Mouse (Mus musculus) ZHBTc4 (cell line): ENCODE results near the gene Ttc21a.
"Not testable (repeated sequence)": the region's sequence is repeated elsewhere in the genome, so short reads cannot be mapped to it uniquely, and the experiment has no call there.

Experiments
- DNase-seq: peaks from one replicate; pipeline ENCODE4 v3.0.0-alpha.2; 2011; ENCODE audit warnings: low read depth, low spot score

Ttc21a gene

GRCm38 (mm10) chr9:119998776-119999175 is 61.4 kb downstream of the Ttc21a start:
- no peak for DNase-seq

- DNase-seq, result no peak
These were observed 62.2 kb downstream of the Ttc21a start for GRCm38 (mm10) chr9:119999636-120000035.

GRCm38 (mm10) chr9:120000761-120001160 is 63.4 kb downstream of the Ttc21a start:
- DNase-seq, result no peak

- peak; percentile 97 for DNase-seq
These were observed 64.7 kb downstream of the Ttc21a start for GRCm38 (mm10) chr9:120001945-120002725.

DNA sequence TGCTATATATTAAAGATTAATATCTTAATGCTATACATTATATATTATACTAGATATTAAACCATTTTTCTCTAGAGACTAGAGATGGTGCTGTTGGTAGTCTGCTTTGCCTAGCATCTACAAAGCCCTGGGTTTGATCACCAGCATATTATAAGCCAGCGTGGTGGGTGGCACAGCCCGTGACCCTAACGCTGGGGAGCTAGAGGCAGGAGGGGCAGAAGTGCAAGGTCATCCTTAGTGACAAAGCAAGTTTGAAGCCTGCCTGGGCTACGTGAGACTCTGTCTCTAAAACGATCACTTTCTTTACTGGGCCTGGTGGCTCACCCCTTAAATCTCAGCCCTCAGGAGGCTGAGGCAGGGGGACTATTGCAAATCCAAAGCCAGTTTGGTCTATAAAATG is 65.5 kb downstream of the Ttc21a start:
- DNase-seq, result no peak

DNA sequence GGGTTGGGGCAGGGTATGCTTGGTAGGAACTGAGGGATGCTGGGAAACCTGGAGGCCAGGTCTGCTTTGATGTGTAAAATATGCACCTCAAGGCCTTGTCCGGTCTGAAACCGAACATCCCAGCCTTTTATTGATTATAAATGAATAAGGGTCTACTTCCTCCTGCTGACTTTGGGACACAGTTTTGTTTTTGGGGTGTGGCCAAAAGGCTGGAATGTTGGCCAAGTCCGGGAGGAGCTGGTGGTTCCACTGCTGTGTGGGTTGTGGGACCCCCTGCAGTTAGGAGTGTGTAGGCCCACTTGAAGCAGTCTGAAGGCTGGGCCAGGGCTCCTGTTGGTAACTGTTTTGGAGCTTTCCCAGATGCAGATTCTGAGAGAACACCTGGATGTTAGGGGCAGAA is 68.5 kb downstream of the Ttc21a start:
- peak; percentile 96 for DNase-seq

- peak; percentile 90 for DNase-seq
These were observed 70.4 kb downstream of the Ttc21a start for GRCm38 (mm10) chr9:120007833-120008232.

DNA sequence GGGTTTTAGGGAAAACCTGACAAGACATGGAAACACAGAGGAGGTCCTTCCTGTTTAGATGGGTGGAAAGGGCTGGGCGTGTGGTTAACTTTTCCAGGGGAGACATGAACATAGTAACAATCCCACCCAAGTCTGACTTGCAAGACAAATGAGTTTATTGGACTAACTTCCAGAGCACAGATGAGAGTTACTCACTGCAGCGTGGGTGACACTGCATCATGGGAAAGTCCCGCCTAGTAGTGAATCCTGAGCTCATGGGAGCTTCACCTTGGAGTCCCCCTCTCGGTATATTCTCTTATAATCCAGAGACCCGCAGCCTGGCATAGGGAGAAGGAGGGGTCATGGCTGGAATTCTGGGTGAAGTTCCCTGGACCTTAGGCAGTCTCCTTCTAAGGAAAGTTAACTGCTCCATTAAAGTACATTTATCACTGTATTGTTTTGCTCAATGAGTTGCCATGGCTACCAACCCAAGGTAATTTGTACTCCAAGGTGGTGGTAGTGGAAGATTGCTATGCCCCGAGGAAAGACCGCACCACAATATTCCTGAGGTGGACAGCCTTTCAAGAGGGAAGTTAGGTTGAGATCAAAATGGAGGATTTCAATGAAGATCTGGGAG is 71.9 kb downstream of the Ttc21a start:
- peak; percentile 68 for DNase-seq

DNA sequence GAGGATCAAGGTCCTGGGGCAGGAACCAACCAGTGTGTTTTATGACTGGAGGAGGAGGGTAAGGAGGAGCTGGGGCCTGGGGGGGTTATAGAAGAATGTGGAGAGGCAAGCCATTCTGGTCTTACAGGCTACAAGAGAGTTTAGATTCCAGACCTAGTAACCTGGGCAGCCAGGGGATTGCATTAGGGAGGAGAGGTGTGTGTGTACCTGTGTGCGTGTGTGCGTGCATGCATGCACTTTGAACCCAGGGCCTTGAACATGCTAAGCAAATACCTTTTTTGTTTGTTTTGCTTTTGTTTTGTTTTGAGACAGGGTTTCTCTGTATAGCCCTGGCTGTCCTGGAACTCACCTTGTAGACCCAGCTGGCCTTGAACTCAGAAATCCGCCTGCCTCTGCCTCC is 72.5 kb downstream of the Ttc21a start:
- DNase-seq, result no peak

DNA sequence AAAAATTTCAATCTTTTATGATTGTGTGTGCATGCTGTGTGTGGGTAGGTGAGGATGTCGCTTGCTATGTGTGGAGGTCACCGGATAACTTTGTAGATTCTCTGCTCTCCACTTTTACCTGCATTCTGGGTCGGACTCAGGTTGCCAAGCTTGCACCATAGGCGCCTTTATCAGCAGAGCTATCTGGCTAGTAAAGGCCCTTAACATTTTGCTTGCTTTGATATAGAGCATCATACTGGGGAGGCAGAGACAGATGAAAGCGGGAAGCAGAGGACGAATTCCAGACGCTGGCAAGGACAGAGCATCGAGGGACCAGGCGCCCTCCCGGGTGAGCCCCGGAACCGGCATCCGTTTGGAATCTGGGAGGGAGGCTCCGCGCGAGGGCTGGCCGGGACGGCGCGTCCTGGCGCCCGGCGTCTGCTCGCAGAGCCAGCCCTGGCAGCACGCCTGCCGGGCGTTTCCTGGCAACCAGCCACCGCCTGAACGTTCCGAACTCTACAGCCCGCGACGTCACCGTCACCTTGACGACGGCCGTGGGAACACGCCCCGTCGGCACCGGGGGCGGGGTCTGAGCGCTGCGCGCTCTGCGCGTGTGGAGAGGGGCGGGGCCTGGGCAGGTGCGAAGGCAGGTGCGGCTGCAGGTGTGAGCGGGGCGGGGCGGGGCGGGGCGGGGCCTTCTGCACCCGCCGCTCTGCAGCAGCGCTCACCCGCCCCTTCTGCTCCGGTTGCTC is 73.5 kb downstream of the Ttc21a start:
- peak; percentile 98 for DNase-seq

- peak; percentile 90 for DNase-seq
These were observed 74.1 kb downstream of the Ttc21a start for GRCm38 (mm10) chr9:120011533-120011932.

DNA sequence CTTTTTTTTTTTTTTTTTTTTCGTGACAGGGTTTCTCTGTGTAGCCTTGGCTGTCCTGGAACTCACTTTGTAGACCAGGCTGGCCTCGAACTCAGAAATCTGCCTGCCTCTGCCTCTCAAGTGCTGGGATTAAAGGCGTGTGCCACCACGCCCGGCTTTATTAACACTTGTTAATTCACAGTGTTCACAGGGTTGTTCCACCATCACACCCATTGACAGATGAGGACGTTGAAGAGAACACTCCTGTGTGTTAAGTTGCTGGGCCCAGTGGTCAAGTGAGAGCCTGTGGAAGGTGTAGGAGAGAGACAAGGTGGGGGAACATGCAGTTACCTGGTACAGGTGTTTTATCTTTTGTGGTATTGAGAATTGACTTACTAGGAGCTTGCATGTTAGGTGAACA is 74.8 kb downstream of the Ttc21a start:
- DNase-seq, result not testable (repeated sequence)

DNA sequence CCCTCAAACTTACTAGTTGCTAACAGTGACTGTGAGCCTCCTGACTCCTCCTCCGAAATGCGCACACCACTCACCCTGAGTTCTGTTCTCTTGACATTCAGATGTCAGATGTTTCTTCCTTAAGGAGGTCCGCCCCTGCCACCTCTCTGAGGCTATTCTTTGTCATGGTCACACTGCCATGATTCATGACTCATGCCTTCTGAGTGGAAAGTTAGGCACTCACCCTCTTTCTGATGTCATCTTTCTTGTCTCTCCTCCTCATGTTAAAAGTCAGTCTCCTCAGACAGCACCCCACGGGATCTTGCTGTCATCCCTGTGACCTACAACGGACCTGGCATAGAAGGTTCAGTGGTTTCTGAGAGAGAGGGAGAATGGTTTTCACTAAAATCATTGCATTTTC is 75.4 kb downstream of the Ttc21a start:
- peak; percentile 44 for DNase-seq

- DNase-seq, result peak; percentile 76
These were observed 75.9 kb downstream of the Ttc21a start for GRCm38 (mm10) chr9:120013251-120013820.

GRCm38 (mm10) chr9:120014828-120015227 is 77.4 kb downstream of the Ttc21a start:
- DNase-seq, result no peak

GRCm38 (mm10) chr9:120016956-120017355 is 79.5 kb downstream of the Ttc21a start:
- DNase-seq, result no peak
